Mouse (Mus musculus) C2C12 (cell line): Measurements from ENCODE around the gene Hcfc1.

Experiments used
- CTCF ChIP-seq: IDR thresholded peaks from one replicate; pipeline ENCODE4 v1.5.1; 2011; ENCODE audit not compliant: control insufficient read depth, insufficient read depth, insufficient read length
- MYOD1 ChIP-seq: IDR thresholded peaks from one replicate; pipeline ENCODE4 v1.6.1; 2011; ENCODE audit warnings: low read depth; ENCODE audit not compliant: control insufficient read depth, insufficient read length

- TF ChIP-seq CTCF (no peak), MYOD1 (no peak)
Observed at GRCm38 (mm10) chrX:73918631-73919030, 47.5 kb downstream of the Hcfc1 start.
